Mouse (Mus musculus) ovary, postnatal 14 days (tissue): ENCODE results near the gene Gm11985.

ENCODE experiments used
- DNase-seq: peaks from one replicate; pipeline ENCODE4 v3.0.0; 2022; ENCODE audit warnings: low spot score

Gene Gm11985

DNA sequence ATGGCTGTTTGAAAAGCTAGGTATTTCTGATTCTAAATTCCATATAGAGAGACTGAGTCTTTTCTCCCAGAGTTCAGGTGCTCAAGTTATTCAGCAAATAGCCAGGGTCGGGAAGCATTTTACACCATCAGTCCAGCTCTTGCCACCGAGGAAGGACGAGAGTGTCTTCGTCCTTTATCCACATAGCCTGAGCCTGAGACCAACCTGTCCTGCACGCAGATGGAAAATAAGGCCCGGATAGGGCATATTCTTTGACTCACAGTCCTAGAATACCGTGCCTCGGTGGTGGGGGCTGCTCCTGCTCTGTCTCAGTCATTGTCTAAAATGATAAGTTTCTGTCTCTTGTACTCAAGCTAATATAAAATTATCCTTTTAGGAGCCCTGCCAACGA lies 12.0 kb upstream of the Gm11985 start:
- DNase-seq: no peak

DNA sequence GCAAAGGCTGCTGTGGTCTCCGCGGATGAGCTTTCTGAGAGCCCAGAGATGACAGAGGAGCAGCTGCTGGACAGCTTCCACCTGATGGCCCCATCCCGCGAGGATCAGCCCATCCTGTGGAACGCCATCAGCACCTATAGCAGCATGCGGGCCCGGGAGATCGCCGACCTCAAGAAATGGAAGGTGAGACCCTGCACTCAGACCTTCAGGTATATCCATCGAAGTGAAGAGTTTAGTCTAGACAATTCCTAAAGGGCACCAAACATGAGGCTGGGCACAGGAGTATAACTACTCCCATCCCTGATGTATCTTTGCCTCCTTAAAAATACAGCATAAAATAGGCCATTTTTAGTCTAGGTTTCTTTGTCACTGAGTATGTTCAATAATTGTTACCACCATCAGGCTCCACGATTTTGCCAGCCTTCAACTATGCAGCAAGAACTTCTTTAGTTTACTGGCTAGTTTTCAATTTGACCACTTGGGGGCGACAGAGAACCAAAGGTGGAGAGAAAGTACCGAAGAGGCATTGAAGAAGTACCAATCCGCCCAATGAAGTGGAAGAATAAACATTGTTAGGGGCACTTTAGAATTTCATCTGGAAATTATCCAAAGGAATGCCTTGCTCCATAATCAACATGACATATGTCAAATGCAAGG lies 11.5 kb upstream of the Gm11985 start:
- DNase-seq: peak; percentile 55

DNA sequence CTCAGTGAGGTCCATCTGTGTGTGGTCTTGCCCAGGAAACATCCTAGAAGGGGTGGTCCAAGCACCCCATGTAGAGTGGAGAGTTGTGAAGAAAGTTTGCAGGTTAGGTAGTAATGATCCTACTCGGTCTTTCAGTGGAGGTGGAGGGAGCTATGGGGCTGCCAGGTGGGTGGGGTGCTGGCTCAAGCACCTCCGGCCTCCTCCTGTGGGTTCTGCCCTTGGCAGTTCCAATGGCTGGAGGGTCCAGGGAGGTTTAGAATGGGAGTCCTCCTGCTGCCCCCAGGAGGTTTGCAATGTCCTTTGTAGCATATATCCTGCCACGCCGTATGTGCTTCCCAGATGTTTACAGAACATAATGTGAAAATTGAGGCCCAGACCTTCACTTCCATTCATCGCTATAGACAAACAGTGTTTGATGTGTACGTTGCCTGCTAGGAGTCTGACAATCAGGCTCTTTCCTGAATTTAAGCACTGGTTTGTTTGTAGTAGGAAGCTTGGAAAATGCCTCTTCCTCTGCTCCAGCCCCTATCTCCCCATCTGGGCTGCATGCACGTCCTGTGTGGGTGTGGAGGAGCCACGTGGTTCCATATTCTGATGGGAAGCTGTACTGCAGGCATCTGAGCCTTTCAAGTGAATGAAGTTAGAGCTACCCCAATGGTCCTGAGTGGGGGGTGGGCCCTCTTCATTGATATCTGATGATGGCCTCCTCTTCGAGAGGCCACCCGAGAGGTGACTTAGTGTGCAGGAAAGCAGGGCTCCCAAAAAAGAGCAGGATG lies 10.3 kb upstream of the Gm11985 start:
- no peak for DNase-seq

DNA sequence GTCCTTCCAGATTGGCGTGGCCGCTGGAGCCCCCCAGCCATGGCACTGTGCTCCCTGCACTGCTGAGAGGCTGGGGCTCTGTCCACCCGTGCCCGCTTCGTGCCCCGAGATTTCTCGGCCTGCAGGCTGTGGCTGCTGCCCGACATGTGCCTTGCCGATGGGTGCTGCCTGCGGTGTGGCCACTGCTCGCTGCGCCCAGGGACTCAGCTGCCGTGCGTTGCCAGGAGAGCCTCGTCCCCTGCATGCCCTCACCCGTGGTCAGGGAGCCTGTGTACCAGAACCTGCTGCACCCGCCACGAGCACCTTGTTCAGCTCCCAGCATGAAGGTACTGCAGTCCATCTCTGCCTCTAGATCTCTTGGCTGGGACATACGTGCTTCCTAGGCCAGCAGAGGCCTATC lies 9.6 kb upstream of the Gm11985 start:
- no peak for DNase-seq

DNA sequence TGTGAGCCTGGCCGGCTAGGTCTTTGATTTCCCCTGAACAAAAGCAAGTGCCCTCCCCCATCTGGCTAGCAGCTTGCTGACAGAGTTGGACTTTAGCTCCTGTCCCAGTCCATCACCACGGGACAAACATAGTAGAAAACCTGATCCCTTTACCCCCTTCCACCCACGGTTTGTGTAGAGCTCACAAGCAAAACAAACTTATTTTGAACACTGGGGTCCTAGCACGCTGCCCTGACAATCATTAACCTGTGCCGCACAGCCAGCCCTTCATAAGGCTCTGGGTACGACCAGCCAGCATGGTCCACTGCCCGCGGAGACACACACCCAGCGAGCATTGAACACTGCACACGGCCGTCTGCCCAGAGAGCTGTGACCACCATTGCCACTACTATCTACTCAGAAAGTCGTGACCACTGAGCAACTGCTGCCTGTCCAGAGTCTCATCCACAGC lies 9.1 kb upstream of the Gm11985 start, which contains the start of gene Igfbp1:
TSS of gene Igfbp1 (plus strand) at position 292 of the 451 bp plus-strand sequence.
- DNase-seq: no peak

DNA sequence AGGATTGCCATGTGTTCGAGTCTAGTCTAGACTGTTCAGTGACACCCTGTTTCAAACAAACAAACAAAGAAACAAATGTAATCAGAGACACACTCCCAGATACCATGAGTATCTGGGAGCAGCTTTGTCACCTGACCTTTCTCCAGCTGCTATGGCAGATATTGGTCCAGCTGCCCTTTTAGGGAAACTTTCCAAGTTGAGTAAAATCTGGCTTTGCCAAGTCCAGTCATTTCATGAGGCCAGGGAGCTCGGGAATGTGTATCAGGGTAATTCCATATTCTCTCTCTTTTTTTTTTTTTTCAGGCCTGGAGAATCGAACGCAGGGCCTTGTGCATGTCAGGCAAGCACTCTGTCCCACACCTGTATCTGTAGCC lies 6.9 kb upstream of the Gm11985 start:
- DNase-seq: no peak

DNA sequence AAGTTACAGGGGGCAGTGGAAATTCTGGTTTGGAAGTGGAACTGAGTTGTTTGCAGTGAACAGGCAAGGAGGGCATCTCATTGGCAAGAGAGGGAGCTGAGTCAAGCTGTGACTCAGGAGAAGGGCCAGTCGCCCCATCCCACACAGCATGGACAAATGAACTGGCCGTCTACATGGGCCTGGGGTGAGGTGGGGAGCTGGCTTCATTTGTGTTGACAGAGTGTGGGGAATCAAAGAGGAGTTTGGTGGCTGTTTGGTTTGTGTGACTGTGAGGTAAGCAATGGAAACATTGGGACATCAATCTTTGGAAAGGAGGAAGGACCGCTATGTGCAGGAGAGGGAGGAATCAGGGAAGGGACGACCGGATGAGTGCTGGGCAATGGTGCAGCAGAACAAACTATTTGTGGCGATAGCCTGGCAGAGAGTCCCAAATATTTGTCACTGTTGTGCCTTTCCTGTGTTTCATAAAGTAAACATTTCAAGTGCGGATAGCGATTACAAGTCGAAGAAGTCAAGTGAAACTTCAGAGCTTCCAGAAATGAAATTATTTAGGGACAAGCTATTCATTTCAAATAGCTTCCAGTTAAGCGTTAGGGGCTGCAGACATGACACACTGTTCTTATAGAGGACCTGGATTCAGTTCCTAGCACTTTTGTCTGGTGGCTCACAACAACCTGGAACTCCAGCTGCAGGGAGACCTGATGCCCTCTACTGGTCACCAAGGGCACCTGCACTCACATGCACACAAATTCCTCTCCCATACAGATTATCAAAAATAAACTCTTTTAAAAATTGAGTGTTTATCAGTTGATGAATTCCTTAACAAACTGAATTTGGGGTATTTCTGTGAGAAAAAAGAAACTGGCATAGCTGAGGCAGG lies 6.3 kb upstream of the Gm11985 start:
- DNase-seq: no peak

DNA sequence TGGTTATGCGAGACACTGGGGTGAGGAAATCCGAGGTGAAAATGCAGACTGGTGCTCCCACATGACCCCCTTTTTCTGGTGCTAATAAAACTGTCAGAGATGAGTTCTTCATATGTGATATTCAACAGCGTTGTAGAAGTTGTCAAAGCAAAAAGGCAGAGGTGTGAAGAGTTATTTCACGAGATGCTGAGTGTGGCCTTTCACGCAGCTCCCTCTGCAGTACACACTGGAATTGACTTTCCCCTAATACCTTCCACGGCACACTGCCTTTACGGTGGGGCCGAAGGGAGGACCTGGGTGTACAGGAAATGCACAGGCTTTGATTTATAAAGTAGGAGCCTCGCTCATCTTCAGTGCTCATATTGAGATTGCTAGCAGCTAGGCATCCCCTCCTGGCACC lies 4.8 kb upstream of the Gm11985 start:
- no peak for DNase-seq

DNA sequence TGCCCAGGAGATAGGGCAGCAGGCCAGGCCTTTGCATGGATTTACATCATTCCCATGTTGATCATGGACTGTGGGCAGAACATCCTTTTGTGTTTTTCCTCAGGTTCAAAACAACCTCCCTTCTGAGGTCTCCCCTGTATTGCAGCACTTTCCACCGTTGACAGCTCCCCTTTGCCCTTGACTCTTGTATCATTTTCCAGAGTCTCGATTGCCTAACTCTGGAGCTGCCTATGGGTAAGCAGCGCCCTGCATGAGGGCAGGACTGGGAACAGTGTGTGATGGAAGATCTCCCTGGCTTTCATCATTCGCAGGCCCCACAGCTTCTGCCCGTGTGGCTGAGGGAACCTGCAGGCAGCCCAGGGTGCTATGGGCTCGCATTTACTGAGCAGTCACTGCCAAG lies 4.3 kb upstream of the Gm11985 start:
- no peak for DNase-seq

DNA sequence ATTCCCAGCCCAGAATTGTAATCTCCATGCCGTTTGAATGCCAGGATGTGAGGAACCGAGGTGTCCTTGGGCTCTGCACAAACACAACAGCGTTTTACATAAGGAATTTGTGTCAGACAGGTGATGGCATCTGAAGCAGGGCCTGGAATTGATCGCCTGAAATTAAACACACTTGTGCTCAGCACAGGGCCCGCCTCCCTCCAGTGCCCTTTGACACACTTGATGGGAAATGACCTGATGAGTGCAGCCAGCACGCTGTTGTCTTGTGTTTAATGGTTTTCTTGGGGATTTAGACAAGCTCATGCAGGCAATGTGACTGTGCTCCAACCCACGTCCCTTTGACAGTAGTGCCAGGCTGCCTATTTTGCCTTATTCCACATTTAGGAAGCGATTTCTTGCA lies 897 bp downstream of the Gm11985 start:
- DNase-seq: no peak

DNA sequence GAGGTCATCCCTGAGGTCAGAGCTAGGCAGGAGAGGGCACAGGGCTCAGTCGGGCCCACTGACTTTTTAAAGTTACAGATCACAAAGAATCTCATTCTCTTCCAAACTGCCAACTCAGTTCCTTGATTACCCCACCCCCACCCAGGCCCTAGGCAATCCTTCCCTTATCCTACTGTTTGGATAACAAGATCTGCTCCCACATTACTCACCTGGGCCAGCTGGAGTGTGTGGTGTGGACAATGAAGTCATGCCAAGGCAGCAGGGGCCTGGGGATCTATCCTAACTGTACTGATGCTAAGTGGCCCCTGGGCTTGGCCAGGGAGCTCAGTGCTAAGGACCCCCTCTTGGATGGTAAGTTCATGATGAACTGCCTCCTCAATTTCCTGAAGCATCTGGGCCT lies 3.9 kb downstream of the Gm11985 start:
- no peak for DNase-seq

DNA sequence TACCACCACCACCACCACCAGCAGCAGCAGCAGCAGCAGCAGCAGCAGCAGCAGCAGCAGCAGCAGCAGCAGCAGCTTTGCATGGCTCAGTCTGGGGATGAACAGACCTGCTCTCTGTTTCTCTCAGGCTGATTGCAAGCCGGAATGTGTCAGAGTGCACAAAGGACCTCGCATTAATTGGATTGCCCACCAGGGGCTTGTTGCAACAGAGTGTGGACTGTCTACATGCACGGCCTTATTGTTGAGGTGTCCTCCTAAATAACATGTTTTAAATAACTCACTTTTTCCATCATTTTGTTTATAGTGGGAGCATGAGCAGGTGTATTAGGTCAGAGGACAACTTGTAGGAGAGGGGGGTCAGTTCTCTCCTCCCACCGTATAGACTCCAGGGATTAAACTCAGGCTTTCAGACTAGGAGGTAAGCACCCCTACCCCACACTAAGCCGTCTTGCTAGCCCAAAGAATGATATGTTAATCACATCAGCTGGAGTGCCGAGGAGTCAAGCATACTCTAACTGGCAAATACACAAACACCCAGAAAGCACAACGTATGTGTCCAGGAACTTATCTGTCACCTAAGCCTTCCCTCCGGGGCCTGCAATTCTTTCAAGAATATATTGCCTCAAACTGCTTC lies 5.8 kb downstream of the Gm11985 start:
- DNase-seq: no peak

DNA sequence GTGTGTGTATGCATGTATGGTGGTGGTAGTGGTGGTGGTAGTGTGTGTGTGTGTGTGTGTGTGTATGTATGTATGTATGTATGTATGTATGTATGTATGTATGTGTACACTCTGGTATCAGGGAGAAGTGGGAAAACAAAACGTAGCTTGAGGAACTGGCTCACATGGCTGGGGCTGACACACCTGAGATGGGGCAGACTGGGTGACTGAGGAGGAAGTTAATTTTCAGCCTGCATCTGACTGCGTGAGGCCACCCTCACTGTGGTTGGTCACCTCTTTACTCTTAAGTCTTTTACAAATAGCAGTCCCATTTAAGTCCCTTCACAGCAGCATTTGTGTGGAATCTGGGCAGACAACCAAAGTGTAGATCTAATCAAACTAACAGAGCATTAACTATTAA lies 9.1 kb downstream of the Gm11985 start:
- no peak for DNase-seq

DNA sequence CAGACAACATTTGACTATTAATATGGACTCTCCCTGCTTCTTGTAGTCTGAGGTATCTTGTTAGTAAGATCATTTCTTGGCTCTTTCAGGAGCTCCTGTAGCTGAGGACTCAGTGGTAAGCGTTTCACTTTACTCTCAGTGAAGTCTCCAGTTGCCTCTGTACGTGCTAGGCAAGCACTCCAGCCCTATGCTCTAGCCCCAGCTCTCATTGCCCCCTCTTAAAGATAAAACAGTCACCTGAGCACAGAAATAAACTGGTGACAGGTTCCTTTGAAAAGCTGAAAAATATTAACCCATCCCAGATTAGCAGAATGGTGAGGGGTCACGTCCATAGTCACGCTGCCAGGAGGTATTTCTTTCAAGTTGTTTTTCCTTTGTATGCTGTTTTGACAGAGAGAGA lies 9.6 kb downstream of the Gm11985 start:
- no peak for DNase-seq

DNA sequence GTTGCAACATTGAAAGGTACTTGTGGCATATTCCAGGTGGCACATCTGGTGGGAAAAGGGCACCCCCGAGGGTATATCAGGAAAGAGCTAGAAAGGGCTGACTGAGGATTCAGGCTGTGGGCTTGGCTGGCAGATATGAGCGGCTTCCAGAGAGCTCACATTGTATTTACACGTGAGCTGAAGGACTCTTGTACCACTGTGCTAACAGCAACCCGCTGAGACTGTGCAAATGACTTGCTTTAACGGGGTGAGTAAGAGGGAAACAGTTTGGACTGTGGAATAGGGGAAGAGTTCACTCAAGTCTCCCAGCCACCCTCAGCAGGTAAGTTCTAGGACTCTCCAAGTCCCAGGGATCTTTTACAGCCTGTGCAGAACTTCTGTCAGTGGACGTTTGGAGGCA lies 14.7 kb downstream of the Gm11985 start:
- DNase-seq: no peak

DNA sequence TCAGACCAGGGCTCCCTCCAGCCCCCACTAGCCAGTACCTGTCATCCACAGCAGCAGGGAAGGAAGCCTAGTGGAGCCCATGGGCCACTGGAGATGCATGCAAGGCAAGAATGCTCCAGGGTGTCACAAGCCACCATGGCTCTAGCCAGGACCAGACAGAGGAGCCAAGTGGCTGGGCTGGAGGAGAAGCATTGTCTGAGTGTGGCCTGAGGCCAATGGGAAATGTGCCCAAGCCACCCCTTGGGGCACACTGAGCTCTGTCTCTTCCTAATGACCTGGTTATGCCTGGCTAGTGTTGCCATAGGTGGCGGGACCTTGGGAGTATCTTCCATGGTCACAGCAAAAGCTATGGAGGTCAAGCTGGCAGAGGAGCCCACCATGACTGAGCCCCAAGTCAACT lies 18.7 kb downstream of the Gm11985 start:
- DNase-seq: no peak

DNA sequence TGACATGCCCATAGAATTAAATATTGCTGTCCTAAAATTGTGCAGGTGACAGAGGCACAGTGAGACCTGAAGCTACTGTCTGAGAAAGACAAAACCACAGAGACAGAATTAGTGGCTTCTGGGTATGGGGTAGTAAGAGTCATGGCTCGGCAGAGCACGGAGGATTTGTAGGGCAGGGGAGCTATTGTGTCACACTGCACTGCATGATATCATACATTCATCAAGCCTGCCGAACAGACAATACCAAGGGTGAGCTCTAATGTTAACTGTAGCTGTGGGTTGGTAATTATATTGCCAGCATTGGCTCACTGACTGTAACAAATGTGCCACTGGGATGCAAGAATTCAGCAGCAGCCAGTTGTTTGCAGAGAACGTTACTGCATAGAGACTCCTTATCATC lies 24.0 kb downstream of the Gm11985 start:
- no peak for DNase-seq

DNA sequence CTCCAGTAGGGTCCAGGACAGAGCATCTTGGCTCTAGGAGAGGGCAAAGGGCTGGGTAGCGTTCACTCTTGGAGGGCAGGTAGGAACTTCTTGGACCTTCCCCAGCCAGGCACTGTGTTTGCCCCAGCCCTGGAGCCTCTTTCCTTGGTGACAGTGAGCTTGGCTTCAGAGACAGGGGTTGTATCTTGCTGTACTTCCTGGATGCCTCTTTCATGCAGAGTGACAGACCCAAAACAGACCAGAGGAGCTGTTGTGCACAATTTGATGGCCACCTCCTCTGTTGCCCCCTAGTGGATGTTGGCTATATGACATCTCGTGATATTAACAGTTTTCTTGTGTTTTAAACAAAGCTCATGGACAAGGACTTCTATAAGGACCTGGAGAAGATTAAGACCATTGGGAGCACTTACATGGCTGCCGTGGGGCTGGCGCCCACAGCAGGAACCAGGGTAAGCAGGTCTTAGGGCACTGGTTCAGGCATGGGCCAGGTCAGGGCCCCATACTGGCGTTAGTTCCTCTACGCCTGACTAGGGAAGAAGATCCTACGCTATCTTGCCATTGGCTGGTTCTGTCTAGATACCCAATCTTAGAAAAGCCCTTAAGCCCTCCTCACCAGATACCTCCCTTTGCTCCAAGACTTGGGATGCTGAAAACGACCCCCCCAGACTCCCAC lies 26.7 kb downstream of the Gm11985 start:
- DNase-seq: peak; percentile 22

DNA sequence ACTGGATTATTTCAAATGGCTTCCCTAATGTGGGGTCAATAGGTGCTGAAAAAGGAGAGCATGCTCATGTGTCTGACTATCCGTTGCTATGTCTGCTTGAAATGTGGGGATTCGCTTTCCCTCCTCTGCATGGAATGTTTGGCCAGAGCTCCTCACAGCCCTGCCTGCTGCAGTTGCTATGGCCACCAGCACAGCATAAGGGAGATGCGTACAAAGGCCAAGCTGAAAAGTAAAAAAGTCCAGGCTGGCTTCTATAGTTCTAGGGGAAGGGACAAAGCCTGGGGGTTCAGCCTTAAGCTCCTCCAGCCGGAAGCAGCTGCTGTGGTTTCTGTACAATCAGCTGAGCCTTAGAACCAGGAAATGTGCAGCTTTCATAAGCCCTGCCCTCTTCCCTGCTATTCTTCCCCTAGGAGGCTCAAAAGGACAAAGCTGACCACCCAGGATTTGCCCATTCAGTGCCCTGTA lies 27.7 kb downstream of the Gm11985 start:
- DNase-seq: no peak

DNA sequence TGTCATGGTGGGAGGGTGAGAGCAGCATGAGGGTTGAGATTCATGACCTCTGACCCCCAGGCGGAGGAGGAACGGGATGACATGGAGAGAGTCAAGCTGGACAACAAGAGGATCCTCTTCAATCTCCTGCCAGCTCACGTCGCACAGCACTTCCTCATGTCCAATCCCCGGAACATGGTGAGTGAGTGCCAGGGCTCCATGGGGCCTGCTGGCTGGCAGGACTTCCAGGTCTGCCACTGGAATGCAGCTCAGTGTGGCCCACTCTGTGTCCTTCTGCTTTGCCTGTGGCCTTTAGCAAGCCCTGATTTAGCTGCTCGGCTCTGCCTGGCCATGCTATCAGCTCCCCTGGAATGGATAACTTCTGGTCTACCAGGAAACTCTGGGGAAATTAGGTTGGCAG lies 28.2 kb downstream of the Gm11985 start:
- no peak for DNase-seq

DNA sequence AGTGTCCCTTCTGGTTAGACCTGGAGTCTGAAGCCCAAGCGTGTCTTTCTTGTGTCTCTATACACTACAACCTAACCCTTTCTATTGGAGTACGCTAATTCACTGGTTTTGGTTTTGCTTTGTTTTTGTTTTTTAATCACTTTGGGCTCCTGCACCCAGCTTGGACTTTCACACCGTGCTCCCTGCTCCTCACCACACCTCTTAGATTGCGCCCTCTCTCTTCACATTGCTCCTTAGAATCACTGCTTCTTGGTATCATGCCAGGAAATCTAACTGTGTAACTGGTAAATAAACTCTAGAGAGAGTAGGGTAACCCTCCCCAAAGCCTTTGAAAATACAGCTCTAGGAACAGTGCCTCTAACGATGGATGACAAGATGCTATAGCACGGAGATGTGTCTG lies 30.2 kb downstream of the Gm11985 start:
- DNase-seq: no peak

DNA sequence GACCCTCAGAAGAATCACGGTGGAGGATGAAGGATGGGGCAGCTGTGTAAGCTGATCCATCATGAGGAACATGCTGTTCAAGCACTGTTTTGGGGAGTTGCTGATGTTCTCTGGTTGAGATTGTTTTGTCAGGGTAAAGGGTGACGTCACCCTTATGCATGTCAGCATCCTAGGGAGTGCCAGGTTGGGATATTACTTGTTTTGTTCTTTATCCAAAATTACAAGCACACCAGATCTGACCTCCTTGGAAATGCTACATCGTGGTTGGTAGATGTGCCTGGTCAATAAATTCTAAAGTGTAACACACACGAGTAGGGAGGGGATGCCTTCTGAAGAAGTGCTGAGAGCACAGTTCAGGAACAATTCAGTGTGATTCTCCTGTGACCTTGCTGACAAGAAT lies 31.9 kb downstream of the Gm11985 start:
- DNase-seq: no peak
